Mouse (Mus musculus): ENCODE results near the gene Gm10401. TPM values are rescaled to one million over a fixed set of nuclear protein-coding genes. Genes with fewer than 3 reads are reported as not detected.
A peak's percentile ranks its signal among the peaks of the same experiment; 100 is the strongest.

The Gm10401 gene
- total RNA-seq, 1 experiment = 5.8 TPM

DNA sequence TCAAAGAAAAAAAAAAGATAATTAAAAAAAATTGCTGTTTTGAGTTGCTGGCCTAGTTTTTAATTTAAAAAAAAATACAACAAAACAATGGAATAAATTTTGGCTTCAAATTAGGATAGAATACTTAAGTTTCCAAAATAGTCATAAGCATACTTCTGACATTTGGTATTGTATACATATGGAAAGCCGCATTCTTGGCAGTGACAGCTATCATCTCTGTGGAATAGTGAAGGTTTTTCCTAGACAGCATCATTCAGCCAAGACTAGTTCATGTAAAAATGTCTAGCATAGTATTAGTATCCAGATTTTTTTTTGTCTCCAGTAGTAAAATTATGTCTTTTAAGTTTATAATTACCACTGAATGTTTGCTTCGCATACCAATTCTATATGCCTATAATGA is 12.4 kb downstream of the Gm10401 start:
- Histone ChIP-seq H3K36me3 (ENCODE audit: control insufficient read depth, insufficient read depth, low read length, poor library complexity, severe bottlenecking) (peaks cover 38% of the 10 kb centered on the region), H3K4me3 (ENCODE audit: insufficient read depth in 1 of 2, low read depth in 1 of 2, low read length in 2 of 2, poor library complexity in 1 of 2, severe bottlenecking in 1 of 2) (no peak overlapping the region), H3K27ac (ENCODE audit: insufficient read depth, low read depth, low read length, poor library complexity, severe bottlenecking) (no peak overlapping the region), H3K9ac (ENCODE audit: insufficient read depth, low read depth, low read length, poor library complexity, severe bottlenecking) (no peak overlapping the region), H3K4me1 (ENCODE audit: control insufficient read depth in 2 of 2, insufficient read depth in 2 of 2, low read length in 2 of 2, poor library complexity in 1 of 2) (peaks cover 0 to under 1% of the 10 kb centered on the region in 2 experiments; a peak in 1 of 4 replicates), H3K9me3 (ENCODE audit: control insufficient read depth, insufficient read depth, low read depth, low read length) (no peaks in the 10 kb centered on the region)
- TF ChIP-seq ZC3H11A (IDR thresholded peaks at IDR 0.05; ENCODE audit: borderline replicate concordance, low read depth, low read length) = no peak
- no peak for TF ChIP-seq CHD2 (IDR thresholded peaks at IDR 0.05; ENCODE audit: low read depth, low read length)
- TF ChIP-seq MAFK (IDR thresholded peaks at IDR 0.05; ENCODE audit: insufficient read depth, low read depth, low read length) = no peak
- TF ChIP-seq HCFC1 (IDR thresholded peaks at IDR 0.05; ENCODE audit: borderline replicate concordance, insufficient read depth, low read length) = no peak
- in situ Hi-C loops (cut with MboI; ENCODE audit: low sequenced_read_pairs in 2 of 2, unreplicated experiment in 2 of 2) = loop anchor here in 1 of 2 experiments (10.0 kb wide), 1 partner anchor 101 kb away; no protein-coding TSS in a partner anchor
- DNase-seq (ENCODE audit: low read depth, low spot score) = no peak

GRCm38 (mm10) chr5:115083492-115083891 is 14.6 kb downstream of the Gm10401 start:
- in situ Hi-C loops (cut with MboI; ENCODE audit: low sequenced_read_pairs in 2 of 2, unreplicated experiment in 2 of 2) = loop anchor here in 1 of 2 experiments (10.0 kb wide), 1 partner anchor 99 kb away; no protein-coding TSS in a partner anchor
- Histone ChIP-seq H3K4me1 (ENCODE audit: control insufficient read depth in 2 of 2, insufficient read depth in 2 of 2, low read length in 2 of 2, poor library complexity in 1 of 2) (0 out of 4 replicates have a peak, but pooled peaks cover 0 to 3% of the 10 kb centered on the region in 2 experiments), H3K27ac (ENCODE audit: insufficient read depth, low read depth, low read length, poor library complexity, severe bottlenecking) (no peak overlapping the region), H3K36me3 (ENCODE audit: control insufficient read depth, insufficient read depth, low read length, poor library complexity, severe bottlenecking) (peaks cover 25% of the 10 kb centered on the region; the same call in 1 of the 2 replicates), H3K4me3 (ENCODE audit: insufficient read depth in 1 of 2, low read depth in 1 of 2, low read length in 2 of 2, poor library complexity in 1 of 2, severe bottlenecking in 1 of 2) (no peak overlapping the region), H3K9me3 (ENCODE audit: control insufficient read depth, insufficient read depth, low read depth, low read length) (no peaks in the 10 kb centered on the region), H3K9ac (ENCODE audit: insufficient read depth, low read depth, low read length, poor library complexity, severe bottlenecking) (no peak overlapping the region)
- no peak for DNase-seq (ENCODE audit: low read depth, low spot score)
- no peak for TF ChIP-seq MAFK (IDR thresholded peaks at IDR 0.05; ENCODE audit: insufficient read depth, low read depth, low read length)
- TF ChIP-seq ZNF384 (IDR thresholded peaks at IDR 0.05; ENCODE audit: low read depth, low read length) = no peak
- no peak for TF ChIP-seq ZC3H11A (IDR thresholded peaks at IDR 0.05; ENCODE audit: borderline replicate concordance, low read depth, low read length)
- no peak for TF ChIP-seq HCFC1 (IDR thresholded peaks at IDR 0.05; ENCODE audit: borderline replicate concordance, insufficient read depth, low read length)
- no peak for TF ChIP-seq CHD2 (IDR thresholded peaks at IDR 0.05; ENCODE audit: low read depth, low read length)

- in situ Hi-C loops (cut with MboI; ENCODE audit: low sequenced_read_pairs in 2 of 2, unreplicated experiment in 2 of 2) = loop anchor here in 1 of 2 experiments (10.0 kb wide), 1 partner anchor 97 kb away; no protein-coding TSS in a partner anchor
- Histone ChIP-seq H3K4me3 (ENCODE audit: insufficient read depth in 1 of 2, low read depth in 1 of 2, low read length in 2 of 2, poor library complexity in 1 of 2, severe bottlenecking in 1 of 2) (no peak overlapping the region), H3K9ac (ENCODE audit: insufficient read depth, low read depth, low read length, poor library complexity, severe bottlenecking) (no peak overlapping the region), H3K36me3 (ENCODE audit: control insufficient read depth, insufficient read depth, low read length, poor library complexity, severe bottlenecking) (peaks cover 20% of the 10 kb centered on the region; the same call in 1 of the 2 replicates), H3K9me3 (ENCODE audit: control insufficient read depth, insufficient read depth, low read depth, low read length) (no peaks in the 10 kb centered on the region), H3K27ac (ENCODE audit: insufficient read depth, low read depth, low read length, poor library complexity, severe bottlenecking) (no peak overlapping the region), H3K4me1 (ENCODE audit: control insufficient read depth in 2 of 2, insufficient read depth in 2 of 2, low read length in 2 of 2, poor library complexity in 1 of 2) (0 out of 4 replicates have a peak, but pooled peaks cover 0 to 3% of the 10 kb centered on the region in 2 experiments)
- no peak for TF ChIP-seq CHD2 (IDR thresholded peaks at IDR 0.05; ENCODE audit: low read depth, low read length)
- TF ChIP-seq MAFK (IDR thresholded peaks at IDR 0.05; ENCODE audit: insufficient read depth, low read depth, low read length) = no peak
- TF ChIP-seq HCFC1 (IDR thresholded peaks at IDR 0.05; ENCODE audit: borderline replicate concordance, insufficient read depth, low read length) = no peak
- TF ChIP-seq ZC3H11A (IDR thresholded peaks at IDR 0.05; ENCODE audit: borderline replicate concordance, low read depth, low read length) = no peak
- TF ChIP-seq ZNF384 (IDR thresholded peaks at IDR 0.05; ENCODE audit: low read depth, low read length) = no peak
- no peak for DNase-seq (ENCODE audit: low read depth, low spot score)
Measured at GRCm38 (mm10) chr5:115081636-115082035, 16.5 kb downstream of the Gm10401 start.

GRCm38 (mm10) chr5:115076144-115076901 is 21.8 kb downstream of the Gm10401 start:
- Histone ChIP-seq H3K36me3 (ENCODE audit: control insufficient read depth, insufficient read depth, low read length, poor library complexity, severe bottlenecking) (peaks cover 7% of the 10 kb centered on the region; the same call in 1 of the 2 replicates), H3K4me3 (ENCODE audit: insufficient read depth in 1 of 2, low read depth in 1 of 2, low read length in 2 of 2, poor library complexity in 1 of 2, severe bottlenecking in 1 of 2) (no peak overlapping the region), H3K9me3 (ENCODE audit: control insufficient read depth, insufficient read depth, low read depth, low read length) (no peaks in the 10 kb centered on the region), H3K4me1 (ENCODE audit: control insufficient read depth in 2 of 2, insufficient read depth in 2 of 2, low read length in 2 of 2, poor library complexity in 1 of 2) (peaks cover 0 to 3% of the 10 kb centered on the region in 2 experiments; a peak in 1 of 4 replicates), H3K9ac (ENCODE audit: insufficient read depth, low read depth, low read length, poor library complexity, severe bottlenecking) (no peak overlapping the region), H3K27ac (ENCODE audit: insufficient read depth, low read depth, low read length, poor library complexity, severe bottlenecking) (no peak overlapping the region)
- TF ChIP-seq ZC3H11A (IDR thresholded peaks at IDR 0.05; ENCODE audit: borderline replicate concordance, low read depth, low read length) (peak; percentile 52; the same call in 1 of the 2 replicates), MAFK (IDR thresholded peaks at IDR 0.05; ENCODE audit: insufficient read depth, low read depth, low read length) (no peak)
- in situ Hi-C loops (cut with MboI; ENCODE audit: low sequenced_read_pairs in 2 of 2, unreplicated experiment in 2 of 2) = no loop called here
- DNase-seq (ENCODE audit: low read depth, low spot score) = peak; percentile 49

Data from ES-E14 (cell line).